Mouse (Mus musculus) hindbrain, embryonic 15.5 days (tissue): ENCODE results near the gene Fancd2os. TPM values are rescaled to one million over a fixed set of nuclear protein-coding genes. Genes with fewer than 3 reads are reported as not detected.

Experiments
- ATAC-seq: fragments of 200-750 bp; cut with Nextera tagmentation; 2 replicates; pipeline ENCODE4 v1.8.0; 2017; ENCODE audit warnings: low read depth, moderate number of reproducible peaks, moderate TSS enrichment; ENCODE audit not compliant: low FRiP score
- H3K27ac ChIP-seq: fragments of 300-500 bp; sonication (generic); replicated peaks from 2 replicates; pipeline ENCODE4 v1.5.1; 2015; ENCODE audit warnings: mild to moderate bottlenecking, inconsistent platforms
- H3K27me3 ChIP-seq: fragments of 300-500 bp; sonication (generic); 2 replicates; pipeline ENCODE4 v1.6.1; 2015; ENCODE audit warnings: control low read depth, inconsistent platforms
- H3K36me3 ChIP-seq: fragments of 300-500 bp; sonication (generic); 2 replicates; pipeline ENCODE4 v1.6.1; 2015; ENCODE audit warnings: control low read depth, inconsistent platforms
- H3K4me1 ChIP-seq: fragments of 300-500 bp; sonication (generic); replicated peaks from 2 replicates; pipeline ENCODE4 v1.6.1; 2015; ENCODE audit warnings: control low read depth, inconsistent platforms
- H3K4me2 ChIP-seq: fragments of 300-500 bp; sonication (generic); 2 replicates; pipeline ENCODE4 v1.6.1; 2015; ENCODE audit warnings: moderate library complexity, mild to moderate bottlenecking, inconsistent platforms
- H3K4me3 ChIP-seq: fragments of 300-500 bp; sonication (generic); 2 replicates; pipeline ENCODE4 v1.5.1; 2015; ENCODE audit warnings: mild to moderate bottlenecking, inconsistent platforms
- H3K9ac ChIP-seq: fragments of 300-500 bp; sonication (generic); 2 replicates; pipeline ENCODE4 v1.6.1; 2015; ENCODE audit warnings: inconsistent platforms
- H3K9me3 ChIP-seq: fragments of 300-500 bp; sonication (generic); 2 replicates; pipeline ENCODE4 v1.6.1; 2016; ENCODE audit warnings: control low read depth, inconsistent platforms
- WGBS: fragments of 180-500 bp; shearing (Covaris S2); methylation state at CpG from one replicate; pipeline ENCODE4 v1.1.7; 2015; 5-methylcytosine and 5-hydroxymethylcytosine counted together
- polyA plus RNA-seq: library from polyadenylated mRNA; unstranded; fragments of >200 nt; fragmentation: Nextera tagmentation; extraction: Ambion mirVana; gene quantifications from 2 replicates; pipeline ENCODE4 v1.2.1, GENCODE M21; 2015

Gene Fancd2os
- polyA plus RNA-seq, result not detected in 2 replicates

DNA sequence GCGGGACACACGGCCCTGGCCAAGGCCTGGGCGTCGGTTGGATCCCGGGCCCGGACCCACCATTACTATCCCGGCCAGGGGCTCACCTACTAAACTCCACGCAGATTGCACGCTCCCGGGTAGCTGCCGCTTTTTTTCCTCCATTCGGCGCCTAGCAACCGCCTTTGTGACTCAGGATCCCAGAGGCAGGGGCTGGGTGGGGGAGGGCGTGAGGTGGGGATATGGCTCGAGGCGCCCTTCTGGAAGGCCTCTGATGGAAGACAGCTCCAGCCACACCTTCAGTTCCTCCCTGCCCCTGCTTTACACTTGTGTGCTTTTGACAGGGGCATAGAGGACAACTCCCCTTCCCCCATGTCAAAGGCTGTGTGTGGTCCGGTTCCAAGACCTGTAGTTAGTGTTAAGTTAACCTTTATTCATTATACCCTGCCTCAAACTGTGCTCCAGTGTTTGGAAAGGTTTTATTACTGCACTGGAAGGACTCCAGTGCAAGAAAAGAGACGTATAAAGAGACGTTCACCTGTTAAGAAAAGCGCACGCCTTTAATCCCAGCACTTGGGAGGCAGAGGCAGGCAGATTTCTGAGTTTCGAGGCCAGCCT, at the start of gene Fancd2os:
Gene Fancd2os (minus strand): TSS at position 173 of the 597 bp plus-strand sequence.
- 35% methylated on average over 23 of the region's 23 CpGs for WGBS
- H3K27me3 ChIP-seq, result no peaks in the 10 kb centered on the region
- no peak within 1 kb of the TSS for H3K4me3 ChIP-seq
- H3K9ac ChIP-seq, result no peak within 1 kb of the TSS
- H3K9me3 ChIP-seq, result no peaks in the 10 kb centered on the region
- no peak for ATAC-seq
- H3K4me2 ChIP-seq, result no peak within 1 kb of the TSS
- H3K36me3 ChIP-seq, result no peaks in the 10 kb centered on the region
- no peak within 1 kb of the TSS for H3K27ac ChIP-seq
- peaks cover 12% of the 10 kb centered on the region for H3K4me1 ChIP-seq

DNA sequence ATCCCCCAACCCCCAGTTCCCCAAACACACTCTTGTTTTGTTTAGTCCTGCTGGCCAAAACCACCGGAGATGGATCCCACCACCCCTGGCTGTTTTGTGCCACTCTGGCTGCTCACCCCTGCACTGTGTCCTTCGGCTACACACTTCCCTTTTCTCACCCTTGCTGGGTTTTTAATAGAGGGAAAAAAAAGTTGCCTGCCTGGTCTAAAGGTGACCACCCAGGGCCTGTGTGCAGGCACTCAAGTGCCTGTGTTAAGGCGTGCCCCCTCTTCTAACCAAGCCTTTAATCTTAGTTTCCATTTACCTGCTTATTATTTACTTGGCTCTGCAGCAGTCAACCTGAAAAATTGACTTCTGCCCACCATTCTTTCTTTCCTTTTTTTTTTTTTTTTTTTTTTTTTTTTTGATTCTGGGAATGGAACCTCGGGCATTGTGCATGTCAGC, 49.7 kb upstream of the Fancd2os start:
- Histone ChIP-seq H3K27ac (no peak overlapping the region), H3K9ac (no peak overlapping the region), H3K9me3 (no peaks in the 10 kb centered on the region), H3K4me1 (no peaks in the 10 kb centered on the region), H3K4me3 (no peak overlapping the region), H3K27me3 (no peaks in the 10 kb centered on the region), H3K4me2 (no peak overlapping the region), H3K36me3 (no peaks in the 10 kb centered on the region)
- 64% methylated on average over 4 of the region's 4 CpGs for WGBS
- no peak for ATAC-seq

DNA sequence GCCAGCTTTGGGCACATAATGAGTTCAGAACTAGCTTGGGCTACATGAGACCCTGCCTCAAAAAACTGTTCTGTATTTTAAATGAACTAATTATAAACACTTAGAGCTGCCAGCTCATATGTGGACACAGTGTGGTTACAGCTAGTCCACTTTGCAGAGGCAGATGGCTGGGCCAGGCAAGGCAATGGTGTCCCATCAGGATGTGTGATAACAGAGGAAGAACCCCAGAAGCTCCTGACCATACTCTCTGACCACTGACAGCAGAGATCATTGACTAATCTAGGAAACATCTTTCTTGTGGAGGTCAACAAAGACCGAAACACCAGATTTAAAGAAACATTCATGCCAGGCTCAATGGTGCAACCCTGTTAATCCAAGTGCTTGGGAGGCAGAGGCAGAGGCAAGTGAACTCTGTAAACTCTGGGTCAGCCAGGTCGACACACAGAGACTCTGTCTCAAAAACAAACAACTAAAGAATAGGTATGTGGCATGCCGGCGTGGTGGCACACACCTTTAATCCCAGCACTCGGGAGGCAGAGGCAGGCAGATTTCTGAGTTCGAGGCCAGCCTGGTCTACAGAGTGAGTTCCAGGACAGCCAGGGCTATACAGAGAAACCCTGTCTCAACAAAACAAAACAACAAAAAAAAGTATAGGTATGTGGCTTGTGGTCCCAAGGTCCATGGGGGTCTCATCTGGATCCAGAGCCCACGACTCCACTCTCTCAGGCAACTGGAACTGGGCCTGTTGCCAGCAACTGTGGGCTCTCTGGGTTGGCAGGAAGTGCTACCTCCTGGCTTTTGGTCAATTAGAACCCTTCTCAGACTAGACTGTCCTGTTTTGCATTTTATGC, 49.1 kb upstream of the Fancd2os start:
- no peak for ATAC-seq
- Histone ChIP-seq H3K4me3 (no peak overlapping the region), H3K4me2 (no peak overlapping the region), H3K9me3 (no peaks in the 10 kb centered on the region), H3K36me3 (no peaks in the 10 kb centered on the region), H3K4me1 (no peaks in the 10 kb centered on the region), H3K9ac (no peak overlapping the region), H3K27me3 (no peaks in the 10 kb centered on the region), H3K27ac (no peak overlapping the region)
- 85% methylated on average over 7 of the region's 7 CpGs for WGBS

DNA sequence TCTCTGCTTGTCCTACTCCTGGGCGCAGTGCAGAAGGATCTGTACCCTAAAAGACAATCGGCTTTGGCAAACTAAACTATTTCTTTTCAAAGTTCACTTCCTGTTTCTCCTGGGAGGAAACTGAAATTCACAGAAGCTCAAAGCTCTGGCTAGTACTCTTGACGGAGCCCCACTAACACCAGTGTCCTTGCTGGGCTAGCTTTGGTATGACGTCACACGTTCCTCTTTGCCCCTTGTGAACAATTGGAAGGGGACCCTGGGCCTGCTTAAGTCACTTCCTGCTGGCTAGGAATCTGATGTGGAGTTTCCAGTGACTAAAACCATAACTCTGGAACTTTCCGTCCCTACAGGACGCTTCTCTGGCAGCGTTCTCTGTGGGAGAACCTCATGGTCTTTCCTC, 44.3 kb upstream of the Fancd2os start:
- WGBS, result 85% methylated on average over 8 of the region's 8 CpGs

DNA sequence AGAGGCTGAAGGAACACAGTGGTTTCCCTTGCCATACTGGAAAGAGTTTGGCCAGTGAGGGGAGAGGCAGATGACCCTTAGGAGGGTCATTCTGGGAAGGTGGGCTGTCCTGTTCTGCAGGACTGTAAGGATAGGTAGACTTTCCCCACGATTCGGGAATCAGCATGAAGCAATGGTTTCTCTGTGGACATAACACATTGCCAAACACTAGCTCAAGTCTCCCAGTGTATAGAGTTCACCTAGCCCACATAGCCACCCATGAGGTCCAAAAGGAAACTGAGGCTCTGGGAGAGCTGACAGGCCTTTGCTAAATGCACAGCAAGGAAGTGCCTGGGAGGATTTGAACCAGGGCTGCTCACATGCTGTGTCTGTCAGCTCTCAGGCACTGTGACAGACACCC, 43.5 kb upstream of the Fancd2os start:
- Histone ChIP-seq H3K4me3 (no peak overlapping the region), H3K9me3 (no peaks in the 10 kb centered on the region), H3K4me2 (no peak overlapping the region), H3K27me3 (no peaks in the 10 kb centered on the region), H3K27ac (no peak overlapping the region), H3K4me1 (no peaks in the 10 kb centered on the region), H3K36me3 (no peaks in the 10 kb centered on the region), H3K9ac (no peak overlapping the region)
- 95% methylated on average over 2 of the region's 2 CpGs for WGBS
- no peak for ATAC-seq

More for the DNA sequence above, 44.3 kb upstream of the Fancd2os start:
- Histone ChIP-seq H3K9ac (no peak overlapping the region), H3K4me1 (no peaks in the 10 kb centered on the region), H3K9me3 (no peaks in the 10 kb centered on the region), H3K27ac (no peak overlapping the region), H3K4me2 (no peak overlapping the region), H3K36me3 (no peaks in the 10 kb centered on the region), H3K4me3 (no peak overlapping the region), H3K27me3 (no peaks in the 10 kb centered on the region)
- ATAC-seq, result no peak

DNA sequence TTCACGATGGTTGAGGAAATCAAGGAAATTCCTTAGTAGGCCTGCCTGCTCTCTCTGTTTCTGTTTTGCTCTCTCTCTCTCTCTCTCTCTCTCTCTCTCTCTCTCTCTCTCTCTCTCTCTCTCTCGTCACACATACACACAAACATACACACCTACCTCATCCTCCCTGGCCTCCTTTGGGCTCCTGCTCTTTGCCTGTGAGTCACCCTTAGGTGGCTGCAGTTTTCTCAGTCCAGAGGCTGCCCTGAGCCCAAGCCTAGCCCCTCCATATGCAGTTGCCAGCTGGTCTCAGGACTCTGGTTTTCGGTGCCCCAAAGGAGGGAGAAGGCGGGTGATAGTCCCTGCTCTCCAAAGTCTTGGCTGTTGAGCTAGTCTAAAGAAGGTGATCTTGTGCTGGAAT, 42.5 kb upstream of the Fancd2os start:
- Histone ChIP-seq H3K4me3 (no peak overlapping the region), H3K4me1 (peaks cover 2% of the 10 kb centered on the region; the same call in 1 of the 2 replicates), H3K27ac (no peak overlapping the region), H3K9ac (no peak overlapping the region), H3K27me3 (no peaks in the 10 kb centered on the region), H3K4me2 (no peak overlapping the region), H3K9me3 (no peaks in the 10 kb centered on the region), H3K36me3 (no peaks in the 10 kb centered on the region)
- no peak for ATAC-seq
- WGBS, result 84% methylated on average over 4 of the region's 4 CpGs

DNA sequence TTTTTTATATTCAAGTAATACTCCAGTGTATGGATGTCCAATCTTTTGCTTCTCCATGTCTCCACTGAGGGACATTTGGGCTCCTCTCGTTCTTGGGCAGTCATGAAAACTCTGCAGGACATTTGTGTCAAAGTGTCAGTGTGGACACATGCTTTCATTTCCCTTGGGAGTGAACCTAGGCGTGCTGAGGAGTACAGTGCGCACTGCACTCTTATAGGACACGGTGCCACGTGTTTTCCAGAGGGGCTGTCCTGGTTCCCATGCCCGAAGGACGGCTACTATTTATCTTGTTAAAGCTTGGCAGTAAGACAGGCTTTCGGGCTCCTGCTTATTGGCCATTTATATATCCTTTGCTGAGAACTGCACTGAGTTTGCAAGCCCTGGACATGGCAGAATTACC, 42.1 kb upstream of the Fancd2os start:
- Histone ChIP-seq H3K36me3 (no peaks in the 10 kb centered on the region), H3K4me3 (no peak overlapping the region), H3K27me3 (no peaks in the 10 kb centered on the region), H3K4me1 (peaks cover 3% of the 10 kb centered on the region; the same call in 1 of the 2 replicates), H3K4me2 (no peak overlapping the region), H3K9ac (no peak overlapping the region), H3K27ac (no peak overlapping the region), H3K9me3 (no peaks in the 10 kb centered on the region)
- no peak for ATAC-seq
- 83% methylated on average over 8 of the region's 8 CpGs for WGBS

DNA sequence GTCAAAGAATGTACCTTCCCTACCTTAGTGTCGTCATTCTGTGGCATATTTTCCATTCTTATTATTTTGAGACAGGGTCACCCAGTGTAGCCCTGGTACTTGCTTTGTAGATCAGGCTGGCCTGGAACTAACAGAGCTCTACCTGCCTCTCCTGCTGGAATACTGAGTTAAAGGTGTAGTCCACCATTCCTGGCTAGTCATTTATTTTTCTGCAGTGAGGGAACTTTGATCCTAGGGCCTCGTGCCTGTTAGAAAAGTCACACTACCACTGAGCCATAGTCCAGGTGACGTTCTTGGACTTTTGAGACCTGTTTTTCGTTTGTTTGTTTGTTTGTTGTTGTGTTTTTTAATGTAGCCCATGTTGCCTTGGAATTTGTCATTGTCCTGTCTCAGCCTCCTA, 38.7 kb upstream of the Fancd2os start:
- no peak for ATAC-seq
- 90% methylated on average over 4 of the region's 4 CpGs for WGBS
- Histone ChIP-seq H3K4me3 (no peak overlapping the region), H3K4me2 (no peak overlapping the region), H3K9me3 (no peaks in the 10 kb centered on the region), H3K9ac (no peak overlapping the region), H3K27ac (no peak overlapping the region), H3K36me3 (no peaks in the 10 kb centered on the region), H3K4me1 (peaks cover 3% of the 10 kb centered on the region; the same call in 1 of the 2 replicates), H3K27me3 (no peaks in the 10 kb centered on the region)

DNA sequence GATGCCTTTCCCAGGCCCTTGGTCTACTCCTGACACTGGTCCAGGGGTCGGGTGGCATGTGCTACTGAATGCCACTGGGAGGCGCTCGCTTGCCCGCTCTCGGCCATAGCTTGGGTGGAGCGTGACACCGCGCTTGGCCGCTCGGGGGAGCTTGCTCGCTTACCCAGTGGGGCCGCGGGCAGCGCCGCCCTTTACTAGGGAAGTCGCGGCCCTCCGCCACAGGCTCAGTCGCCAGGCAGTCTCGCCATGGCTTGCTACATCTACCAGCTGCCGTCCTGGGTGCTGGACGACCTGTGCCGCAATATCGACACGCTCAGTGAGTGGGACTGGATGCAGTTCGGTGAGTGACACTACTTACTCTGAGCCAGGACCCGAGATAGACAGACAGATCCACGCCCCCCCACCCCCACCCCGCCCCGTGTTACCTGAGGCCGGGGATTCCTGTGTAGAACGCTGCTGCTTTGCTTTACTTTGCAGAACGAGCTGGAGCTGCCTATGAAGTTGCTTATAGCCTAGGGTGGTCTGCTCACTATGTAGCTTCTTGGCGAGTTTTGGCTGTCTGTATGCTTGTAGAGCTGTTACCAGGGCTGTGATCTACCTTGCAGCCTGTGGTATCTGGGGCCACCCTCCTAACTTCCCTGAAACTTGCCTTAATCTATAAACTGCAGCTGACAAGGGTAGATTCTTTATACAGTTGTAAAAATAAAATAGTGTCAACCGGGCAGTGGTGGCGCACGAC, 38.0 kb upstream of the Fancd2os start, which contains the start of gene Irak2:
Gene Irak2 (plus strand): TSS at position 166 of the 739 bp plus-strand sequence.
- H3K4me3 ChIP-seq, result peak within 1 kb of the TSS; percentile 52
- H3K36me3 ChIP-seq, result no peaks in the 10 kb centered on the region
- H3K27ac ChIP-seq, result 0 out of 2 replicates have a peak within 1 kb of the TSS, but pooled peaks have one; percentile 34
- H3K4me1 ChIP-seq, result peaks cover 3% of the 10 kb centered on the region; the same call in 1 of the 2 replicates
- peak; percentile 95 for ATAC-seq
- WGBS, result 8% methylated on average over 37 of the region's 37 CpGs
- H3K9me3 ChIP-seq, result no peaks in the 10 kb centered on the region
- peak within 1 kb of the TSS; percentile 67 for H3K4me2 ChIP-seq
- H3K9ac ChIP-seq, result peak within 1 kb of the TSS; percentile 49
- no peaks in the 10 kb centered on the region for H3K27me3 ChIP-seq

DNA sequence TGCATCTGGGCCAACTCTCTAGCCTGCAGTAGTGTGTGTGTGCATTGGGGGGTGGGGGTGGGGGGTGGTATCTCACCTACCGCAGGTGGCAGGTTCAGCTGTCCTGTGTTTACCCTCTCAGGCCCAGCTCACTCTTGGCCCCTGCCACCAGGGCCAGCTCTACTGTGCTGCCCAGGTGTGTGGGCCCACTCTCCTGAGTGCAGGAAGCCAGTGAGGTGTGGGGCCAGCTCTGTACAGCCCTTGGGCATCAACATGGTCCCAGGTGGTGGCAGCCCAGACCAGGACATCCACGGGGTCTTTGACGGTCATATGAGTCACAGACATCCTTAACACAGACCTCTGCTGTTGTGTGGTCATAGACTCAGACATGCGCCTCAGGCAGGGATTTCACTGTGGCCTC, 32.3 kb upstream of the Fancd2os start:
- ATAC-seq, result no peak
- H3K9ac ChIP-seq, result no peak overlapping the region
- no peaks in the 10 kb centered on the region for H3K4me1 ChIP-seq
- 95% methylated on average over 4 of the region's 4 CpGs for WGBS
- no peaks in the 10 kb centered on the region for H3K27me3 ChIP-seq
- H3K36me3 ChIP-seq, result peaks cover 33% of the 10 kb centered on the region
- H3K4me2 ChIP-seq, result no peak overlapping the region
- no peak overlapping the region for H3K27ac ChIP-seq
- no peaks in the 10 kb centered on the region for H3K9me3 ChIP-seq
- no peak overlapping the region for H3K4me3 ChIP-seq

DNA sequence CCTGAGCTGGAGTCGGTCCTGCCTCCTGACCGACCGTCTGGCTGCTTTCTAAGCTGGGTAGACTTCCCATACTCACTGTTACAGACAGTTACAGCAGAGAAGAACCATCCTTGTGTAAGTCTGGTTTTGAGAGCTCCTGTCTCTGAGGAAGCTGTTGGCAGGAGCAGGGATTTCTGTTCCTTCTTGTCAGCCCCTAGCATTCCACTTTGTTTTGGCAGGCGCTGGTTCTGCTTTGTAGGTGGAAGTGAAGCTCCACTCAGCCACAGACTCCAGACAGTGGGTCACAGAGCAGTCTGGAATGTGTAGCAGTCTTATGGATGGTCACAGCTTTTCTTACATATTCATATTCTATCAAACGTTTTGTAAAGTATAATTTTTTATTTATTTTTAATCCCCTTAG, 29.8 kb upstream of the Fancd2os start:
- 91% methylated on average over 5 of the region's 5 CpGs for WGBS
- H3K4me2 ChIP-seq, result no peak overlapping the region
- no peak overlapping the region for H3K4me3 ChIP-seq
- ATAC-seq, result no peak
- no peak overlapping the region for H3K9ac ChIP-seq
- peaks cover 11% of the 10 kb centered on the region for H3K4me1 ChIP-seq
- H3K27ac ChIP-seq, result no peak overlapping the region
- H3K27me3 ChIP-seq, result no peaks in the 10 kb centered on the region
- H3K36me3 ChIP-seq, result peaks cover 36% of the 10 kb centered on the region
- no peaks in the 10 kb centered on the region for H3K9me3 ChIP-seq
